Mouse (Mus musculus): Measurements from ENCODE around the gene Gm12216.

Gm12216 gene

GRCm38 (mm10) chr11:53742353-53742752 is 116.7 kb downstream of the Gm12216 start:
- no peak for DNase-seq (ENCODE audit: low spot score)

DNA sequence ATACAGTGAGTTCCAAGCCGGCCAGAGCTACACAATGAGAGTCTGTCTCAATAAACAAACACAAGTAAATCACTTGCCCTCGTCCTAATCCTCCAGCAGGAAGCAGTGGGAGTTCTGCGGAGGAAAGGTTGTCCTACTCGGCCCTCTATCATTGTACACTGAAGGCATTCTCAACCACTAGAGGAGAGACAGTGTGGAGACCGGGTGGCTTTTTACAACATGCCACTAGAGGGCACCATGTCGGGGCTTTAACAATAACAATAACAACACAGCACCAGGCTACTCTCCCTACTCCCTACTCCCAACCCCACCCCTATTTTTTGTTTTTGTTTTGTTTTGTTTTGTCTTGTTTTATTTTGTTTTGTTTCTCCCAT is 121.5 kb downstream of the Gm12216 start:
- DNase-seq (ENCODE audit: low spot score), result peak; percentile 61

- peak; percentile 83 for DNase-seq (ENCODE audit: low spot score)
Observed at GRCm38 (mm10) chr11:53736771-53737572, 122.1 kb downstream of the Gm12216 start.

DNA sequence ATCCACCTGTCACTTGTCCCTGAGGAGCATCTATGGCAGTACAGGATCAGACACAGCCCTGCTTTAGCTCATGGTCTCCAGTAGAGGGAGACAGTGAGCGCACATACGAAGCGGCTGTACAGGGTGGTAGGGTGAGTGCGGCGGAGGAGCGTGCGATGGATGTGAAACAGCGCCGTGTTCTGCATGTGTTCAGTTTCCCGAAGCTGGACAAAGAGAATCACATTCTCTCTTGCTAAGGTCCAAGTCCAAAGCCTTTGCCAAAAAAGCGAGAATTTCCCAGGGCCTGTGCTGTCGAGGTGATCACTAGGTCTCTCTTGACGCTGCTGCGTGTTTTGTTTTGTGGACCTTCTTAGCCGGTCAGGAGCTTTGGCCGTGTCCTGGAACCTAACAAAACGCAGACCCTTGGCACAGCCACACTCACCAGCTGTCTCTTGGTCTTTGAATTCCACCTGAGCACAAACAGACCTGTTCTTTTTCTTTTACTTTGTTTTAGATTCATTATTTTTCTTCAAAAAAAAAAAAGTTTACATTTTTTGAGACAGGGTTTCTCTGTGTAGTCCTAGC is 123.3 kb downstream of the Gm12216 start:
- peak; percentile 65 for DNase-seq (ENCODE audit: low spot score)

GRCm38 (mm10) chr11:53734970-53735681 is 123.9 kb downstream of the Gm12216 start:
- DNase-seq (ENCODE audit: low spot score), result no peak

DNA sequence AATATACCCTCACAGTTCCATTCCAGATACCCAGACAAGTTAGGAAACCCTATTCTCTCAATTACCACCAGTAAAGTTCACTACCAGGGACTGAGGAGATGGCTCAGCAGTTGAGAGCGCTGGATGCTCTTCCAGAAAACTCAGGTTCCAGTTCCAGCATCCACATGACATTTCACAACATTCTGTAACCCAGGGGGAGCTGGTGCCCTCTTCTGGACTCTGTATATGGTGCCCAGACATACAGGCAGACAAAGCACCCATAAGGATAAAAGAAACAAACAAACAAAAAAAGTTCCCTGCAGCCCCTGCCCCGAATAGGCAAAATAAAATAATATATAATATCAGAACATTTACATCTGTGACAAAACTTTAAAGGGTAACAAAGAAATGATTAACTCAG is 124.6 kb downstream of the Gm12216 start:
- DNase-seq (ENCODE audit: low spot score), result no peak

GRCm38 (mm10) chr11:53733824-53734223 is 125.2 kb downstream of the Gm12216 start:
- DNase-seq (ENCODE audit: low spot score), result no peak

Data from urinary bladder, postnatal 14 days (tissue).